Mouse (Mus musculus) C2C12 (cell line): ENCODE data around the gene 4933416C03Rik. TPM values are rescaled to one million over a fixed set of nuclear protein-coding genes. Genes with fewer than 3 reads are reported as not detected.

ENCODE experiments used
- H3K27me3 ChIP-seq: one replicate; pipeline ENCODE4 v1.6.1; 2011; ENCODE audit not compliant: control insufficient read depth, insufficient read depth, insufficient read length
- H3K36me3 ChIP-seq: one replicate; pipeline ENCODE4 v1.6.1; 2011; ENCODE audit not compliant: control insufficient read depth, insufficient read depth
- H3K4me3 ChIP-seq: one replicate; pipeline ENCODE4 v1.5.1; 2011; ENCODE audit warnings: mild to moderate bottlenecking, control low read depth; ENCODE audit not compliant: poor library complexity, insufficient read depth, severe bottlenecking
- H3K79me2 ChIP-seq: one replicate; pipeline ENCODE4 v1.6.1; 2011; ENCODE audit not compliant: control insufficient read depth, insufficient read depth
- H3K79me3 ChIP-seq: one replicate; pipeline ENCODE4 v1.6.1; 2011; ENCODE audit warnings: low read depth, control low read depth
- H3ac ChIP-seq: one replicate; pipeline ENCODE3; 2011; ENCODE audit warnings: low read depth; ENCODE audit not compliant: control insufficient read depth, insufficient read length
- CEBPB ChIP-seq: IDR thresholded peaks from one replicate; pipeline ENCODE4 v1.6.1; 2011; ENCODE audit warnings: low read depth, mild to moderate bottlenecking, control low read depth, moderate library complexity
- CTCF ChIP-seq: IDR thresholded peaks from one replicate; pipeline ENCODE4 v1.5.1; 2011; ENCODE audit not compliant: control insufficient read depth, insufficient read depth, insufficient read length
- FOSL1 ChIP-seq: IDR thresholded peaks from one replicate; pipeline ENCODE4 v1.8.0; 2011; ENCODE audit warnings: mild to moderate bottlenecking, low read length; ENCODE audit not compliant: poor library complexity, insufficient read depth, severe bottlenecking
- MAX ChIP-seq: IDR thresholded peaks from one replicate; pipeline ENCODE4 v1.6.1; 2011; ENCODE audit warnings: mild to moderate bottlenecking, control low read depth
- MYOD1 ChIP-seq: IDR thresholded peaks from one replicate; pipeline ENCODE4 v1.6.1; 2011; ENCODE audit warnings: low read depth; ENCODE audit not compliant: control insufficient read depth, insufficient read length
- MYOG ChIP-seq: IDR thresholded peaks from one replicate; pipeline ENCODE4 v1.6.1; 2011; ENCODE audit not compliant: control insufficient read depth, insufficient read length; ENCODE audit errors: extremely low read depth
- USF1 ChIP-seq: IDR thresholded peaks from one replicate; pipeline ENCODE4 v1.6.1; 2011; ENCODE audit warnings: low read depth, mild to moderate bottlenecking, control low read depth, moderate library complexity
- polyA plus RNA-seq: library from polyadenylated mRNA; unstranded; fragments of >200 nt; fragmentation: generic; extraction: Trizol; gene quantifications from one replicate; pipeline ENCODE4 v1.2.1, GENCODE M21; 2012; ENCODE audit warnings: missing spikeins

4933416C03Rik gene
- polyA plus RNA-seq, 1 experiment, result not detected

- Histone ChIP-seq H3K27me3 (no peaks in the 10 kb centered on the region), H3K79me2 (no peaks in the 10 kb centered on the region), H3K79me3 (no peaks in the 10 kb centered on the region), H3ac (no peak overlapping the region), H3K36me3 (no peaks in the 10 kb centered on the region), H3K4me3 (no peak overlapping the region)
- TF ChIP-seq MAX (no peak), CTCF (no peak), CEBPB (no peak), MYOG (no peak), MYOD1 (no peak), USF1 (no peak), FOSL1 (no peak)
Measured at GRCm38 (mm10) chr10:116108176-116108575, 5.5 kb downstream of the 4933416C03Rik start.

GRCm38 (mm10) chr10:116098470-116098869 is 15.2 kb downstream of the 4933416C03Rik start:
- no peaks in the 10 kb centered on the region for H3K79me2 ChIP-seq
- no peaks in the 10 kb centered on the region for H3K27me3 ChIP-seq
- TF ChIP-seq MAX (no peak), CTCF (no peak), USF1 (no peak), FOSL1 (no peak), MYOD1 (no peak), MYOG (no peak), CEBPB (no peak)
- no peak overlapping the region for H3ac ChIP-seq
- H3K36me3 ChIP-seq, result no peaks in the 10 kb centered on the region
- no peak overlapping the region for H3K4me3 ChIP-seq
- H3K79me3 ChIP-seq, result no peaks in the 10 kb centered on the region

- H3K4me3 ChIP-seq, result no peak overlapping the region
- H3K36me3 ChIP-seq, result no peaks in the 10 kb centered on the region
- H3K79me2 ChIP-seq, result no peaks in the 10 kb centered on the region
- no peaks in the 10 kb centered on the region for H3K27me3 ChIP-seq
- no peaks in the 10 kb centered on the region for H3K79me3 ChIP-seq
- TF ChIP-seq FOSL1 (no peak), USF1 (no peak), MAX (no peak)
- H3ac ChIP-seq, result no peak overlapping the region
Measured at GRCm38 (mm10) chr10:116096466-116096865, 17.3 kb downstream of the 4933416C03Rik start.

GRCm38 (mm10) chr10:116083965-116084364 is 29.8 kb downstream of the 4933416C03Rik start:
- Histone ChIP-seq H3K4me3 (no peak overlapping the region), H3K79me2 (no peaks in the 10 kb centered on the region), H3ac (no peak overlapping the region), H3K79me3 (no peaks in the 10 kb centered on the region), H3K36me3 (no peaks in the 10 kb centered on the region), H3K27me3 (peaks cover 4% of the 10 kb centered on the region)
- TF ChIP-seq CEBPB, result no peak
- no peak for TF ChIP-seq MYOD1
- no peak for TF ChIP-seq CTCF
- no peak for TF ChIP-seq MYOG
- TF ChIP-seq MAX, result no peak
- TF ChIP-seq FOSL1, result no peak
- no peak for TF ChIP-seq USF1

GRCm38 (mm10) chr10:116080841-116081240 is 32.9 kb downstream of the 4933416C03Rik start:
- TF ChIP-seq CEBPB (no peak), MYOD1 (no peak), FOSL1 (no peak), MAX (no peak), CTCF (no peak), MYOG (no peak), USF1 (no peak)
- no peaks in the 10 kb centered on the region for H3K36me3 ChIP-seq
- peaks cover 7% of the 10 kb centered on the region for H3K27me3 ChIP-seq

GRCm38 (mm10) chr10:116079396-116079795 is 34.3 kb downstream of the 4933416C03Rik start:
- no peaks in the 10 kb centered on the region for H3K79me2 ChIP-seq
- TF ChIP-seq CTCF (no peak), FOSL1 (no peak), MYOG (no peak), CEBPB (no peak), MAX (no peak), USF1 (no peak), MYOD1 (no peak)
- H3K27me3 ChIP-seq, result peaks cover 7% of the 10 kb centered on the region
- no peaks in the 10 kb centered on the region for H3K79me3 ChIP-seq
- no peak overlapping the region for H3ac ChIP-seq
- no peaks in the 10 kb centered on the region for H3K36me3 ChIP-seq
- no peak overlapping the region for H3K4me3 ChIP-seq

More at GRCm38 (mm10) chr10:116080841-116081240, 32.9 kb downstream of the 4933416C03Rik start:
- no peaks in the 10 kb centered on the region for H3K79me3 ChIP-seq
- no peak overlapping the region for H3ac ChIP-seq
- H3K4me3 ChIP-seq, result no peak overlapping the region
- H3K79me2 ChIP-seq, result no peaks in the 10 kb centered on the region
